Mouse (Mus musculus) C2C12 (cell line): Measurements from ENCODE around the gene Gnai2. TPM values are rescaled to one million over a fixed set of nuclear protein-coding genes. Genes with fewer than 3 reads are reported as not detected.

Source experiments
- H3K27me3 ChIP-seq: one replicate; pipeline ENCODE4 v1.6.1; 2011; ENCODE audit not compliant: control insufficient read depth, insufficient read depth, insufficient read length
- H3K36me3 ChIP-seq: one replicate; pipeline ENCODE4 v1.6.1; 2011; ENCODE audit not compliant: control insufficient read depth, insufficient read depth
- H3K4me3 ChIP-seq: one replicate; pipeline ENCODE4 v1.5.1; 2011; ENCODE audit warnings: mild to moderate bottlenecking, control low read depth; ENCODE audit not compliant: poor library complexity, insufficient read depth, severe bottlenecking
- H3K79me2 ChIP-seq: one replicate; pipeline ENCODE4 v1.6.1; 2011; ENCODE audit not compliant: control insufficient read depth, insufficient read depth
- H3K79me3 ChIP-seq: one replicate; pipeline ENCODE4 v1.6.1; 2011; ENCODE audit warnings: low read depth, control low read depth
- H3ac ChIP-seq: one replicate; pipeline ENCODE3; 2011; ENCODE audit warnings: low read depth; ENCODE audit not compliant: control insufficient read depth, insufficient read length
- CEBPB ChIP-seq: IDR thresholded peaks from one replicate; pipeline ENCODE4 v1.6.1; 2011; ENCODE audit warnings: low read depth, mild to moderate bottlenecking, control low read depth, moderate library complexity
- CTCF ChIP-seq: IDR thresholded peaks from one replicate; pipeline ENCODE4 v1.5.1; 2011; ENCODE audit not compliant: control insufficient read depth, insufficient read depth, insufficient read length
- FOSL1 ChIP-seq: IDR thresholded peaks from one replicate; pipeline ENCODE4 v1.8.0; 2011; ENCODE audit warnings: mild to moderate bottlenecking, low read length; ENCODE audit not compliant: poor library complexity, insufficient read depth, severe bottlenecking
- MAX ChIP-seq: IDR thresholded peaks from one replicate; pipeline ENCODE4 v1.6.1; 2011; ENCODE audit warnings: mild to moderate bottlenecking, control low read depth
- MYOD1 ChIP-seq: IDR thresholded peaks from one replicate; pipeline ENCODE4 v1.6.1; 2011; ENCODE audit warnings: low read depth; ENCODE audit not compliant: control insufficient read depth, insufficient read length
- MYOG ChIP-seq: IDR thresholded peaks from one replicate; pipeline ENCODE4 v1.6.1; 2011; ENCODE audit not compliant: control insufficient read depth, insufficient read length; ENCODE audit errors: extremely low read depth
- USF1 ChIP-seq: IDR thresholded peaks from one replicate; pipeline ENCODE4 v1.6.1; 2011; ENCODE audit warnings: low read depth, mild to moderate bottlenecking, control low read depth, moderate library complexity
- polyA plus RNA-seq: library from polyadenylated mRNA; unstranded; fragments of >200 nt; fragmentation: generic; extraction: Trizol; gene quantifications from one replicate; pipeline ENCODE4 v1.2.1, GENCODE M21; 2012; ENCODE audit warnings: missing spikeins

The Gnai2 gene
- polyA plus RNA-seq, 1 experiment, result 449 TPM

DNA sequence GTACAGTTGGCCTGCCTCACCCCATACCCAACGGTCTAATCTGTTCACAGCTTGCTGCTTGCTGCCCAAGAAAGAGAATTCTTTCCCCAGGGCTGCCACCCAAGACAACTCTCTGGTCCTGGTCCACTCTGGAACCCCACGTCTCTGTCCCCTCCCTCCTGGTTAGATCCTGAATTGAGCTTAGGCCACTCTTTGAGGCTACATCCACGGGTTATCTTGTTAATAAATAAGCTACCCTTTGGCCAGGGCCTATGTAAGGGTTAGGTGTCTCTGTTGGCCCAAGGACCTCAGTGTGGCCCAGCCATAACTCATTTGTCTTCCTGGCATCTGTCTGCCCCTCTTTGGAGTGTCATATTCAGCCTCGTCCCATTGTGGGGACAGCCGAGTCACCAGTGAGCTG is 36.8 kb downstream of the Gnai2 start:
- Histone ChIP-seq H3K27me3 (no peaks in the 10 kb centered on the region), H3K4me3 (no peak overlapping the region), H3K36me3 (peaks cover 2% of the 10 kb centered on the region), H3ac (no peak overlapping the region), H3K79me3 (no peaks in the 10 kb centered on the region), H3K79me2 (no peaks in the 10 kb centered on the region)
- TF ChIP-seq MYOD1 (no peak), CEBPB (no peak), USF1 (no peak), CTCF (no peak), MAX (no peak), FOSL1 (no peak), MYOG (no peak)

DNA sequence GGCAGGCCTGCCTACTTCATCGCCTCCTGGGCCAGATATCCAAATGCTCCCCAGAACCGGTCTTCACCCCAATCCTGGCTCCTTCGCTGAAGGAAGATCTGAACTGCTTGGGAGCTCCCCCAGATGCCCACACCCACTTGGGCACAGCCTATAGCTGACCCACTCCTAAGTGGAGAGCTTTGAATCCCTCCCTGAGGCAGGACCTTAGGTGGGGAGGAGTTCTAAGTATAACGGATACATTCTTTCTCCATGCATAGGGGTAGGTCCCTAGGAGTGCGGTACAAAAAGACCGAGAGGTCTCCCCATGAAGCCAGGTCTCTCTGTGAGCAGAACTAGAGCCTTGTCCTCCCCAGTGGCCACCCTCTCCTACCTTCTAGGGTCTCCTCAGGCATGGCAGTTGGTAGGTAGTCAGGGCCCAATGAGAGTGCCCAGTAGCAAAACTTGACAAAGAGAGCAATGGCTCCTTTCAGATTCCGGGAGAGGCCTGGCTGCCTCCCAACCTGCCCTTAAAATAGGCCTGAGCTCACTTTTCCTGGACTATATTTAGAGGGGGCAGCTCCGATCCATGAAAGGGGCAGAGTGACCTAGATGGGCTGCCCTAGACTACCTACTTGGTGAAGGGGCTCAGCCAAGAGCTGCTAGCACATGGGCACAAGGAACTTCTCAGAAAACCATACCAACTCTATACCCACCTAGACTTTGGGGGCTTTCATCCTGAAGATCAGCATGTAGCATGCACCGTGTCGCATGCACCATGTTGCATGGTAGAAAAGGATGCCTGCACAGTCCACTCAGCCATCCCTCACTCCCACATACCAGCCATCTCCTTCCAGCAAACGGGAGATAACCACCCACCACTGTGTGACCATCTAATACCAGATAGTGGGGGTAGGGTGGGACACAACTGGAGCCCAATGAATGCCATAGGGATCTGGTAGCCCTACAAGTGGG is 38.3 kb downstream of the Gnai2 start:
- peaks cover 11% of the 10 kb centered on the region for H3K36me3 ChIP-seq
- no peaks in the 10 kb centered on the region for H3K79me3 ChIP-seq
- no peaks in the 10 kb centered on the region for H3K79me2 ChIP-seq
- TF ChIP-seq MYOG, result no peak
- no peak for TF ChIP-seq CTCF
- no peak for TF ChIP-seq CEBPB
- no peak for TF ChIP-seq MAX
- no peak for TF ChIP-seq MYOD1
- TF ChIP-seq FOSL1, result no peak
- H3ac ChIP-seq, result no peak overlapping the region
- no peak overlapping the region for H3K4me3 ChIP-seq
- no peaks in the 10 kb centered on the region for H3K27me3 ChIP-seq

DNA sequence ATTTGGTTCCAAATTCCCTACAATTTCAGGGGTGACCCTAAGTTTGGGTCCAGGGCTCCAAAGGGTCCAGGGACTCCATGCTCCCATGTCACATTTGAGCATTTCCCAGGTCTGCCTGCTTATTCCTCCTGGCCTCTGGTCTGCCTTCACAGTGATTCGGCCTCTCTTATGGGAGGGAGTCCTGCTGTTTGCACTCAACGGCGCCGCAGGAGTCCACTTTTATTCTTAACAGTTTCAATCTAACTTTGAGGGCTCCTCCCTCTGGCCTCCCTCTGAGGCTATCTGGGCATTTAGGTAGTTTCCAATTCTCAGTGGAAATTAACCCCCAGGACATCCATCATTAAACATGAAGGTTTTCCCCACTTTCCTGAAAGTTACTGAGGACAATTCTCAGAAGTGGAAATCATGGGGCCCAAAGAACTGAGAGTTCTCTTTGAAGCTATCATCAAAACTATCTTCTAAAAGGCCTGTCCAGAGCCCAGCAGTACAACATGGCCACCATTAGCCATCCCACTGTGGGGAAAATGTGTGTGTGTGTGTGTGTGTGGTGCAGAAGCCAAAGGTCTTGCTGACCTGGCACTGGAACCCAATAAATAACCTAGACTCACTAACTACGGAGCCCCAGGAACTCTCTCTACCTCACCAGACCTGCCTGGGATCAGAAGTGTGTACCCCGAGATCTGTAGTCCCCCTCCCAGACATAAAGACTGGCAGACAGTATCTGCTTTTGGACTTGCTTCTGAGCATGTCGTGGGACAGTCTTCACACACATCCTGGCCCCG is 40.7 kb downstream of the Gnai2 start:
- H3K27me3 ChIP-seq, result no peaks in the 10 kb centered on the region
- peaks cover 16% of the 10 kb centered on the region for H3K79me2 ChIP-seq
- TF ChIP-seq CTCF (no peak), MAX (no peak), MYOG (no peak), USF1 (no peak), MYOD1 (no peak), FOSL1 (no peak), CEBPB (no peak)
- peaks cover 30% of the 10 kb centered on the region for H3K36me3 ChIP-seq
- H3ac ChIP-seq, result no peak overlapping the region
- H3K4me3 ChIP-seq, result no peak overlapping the region
- peaks cover 8% of the 10 kb centered on the region for H3K79me3 ChIP-seq

DNA sequence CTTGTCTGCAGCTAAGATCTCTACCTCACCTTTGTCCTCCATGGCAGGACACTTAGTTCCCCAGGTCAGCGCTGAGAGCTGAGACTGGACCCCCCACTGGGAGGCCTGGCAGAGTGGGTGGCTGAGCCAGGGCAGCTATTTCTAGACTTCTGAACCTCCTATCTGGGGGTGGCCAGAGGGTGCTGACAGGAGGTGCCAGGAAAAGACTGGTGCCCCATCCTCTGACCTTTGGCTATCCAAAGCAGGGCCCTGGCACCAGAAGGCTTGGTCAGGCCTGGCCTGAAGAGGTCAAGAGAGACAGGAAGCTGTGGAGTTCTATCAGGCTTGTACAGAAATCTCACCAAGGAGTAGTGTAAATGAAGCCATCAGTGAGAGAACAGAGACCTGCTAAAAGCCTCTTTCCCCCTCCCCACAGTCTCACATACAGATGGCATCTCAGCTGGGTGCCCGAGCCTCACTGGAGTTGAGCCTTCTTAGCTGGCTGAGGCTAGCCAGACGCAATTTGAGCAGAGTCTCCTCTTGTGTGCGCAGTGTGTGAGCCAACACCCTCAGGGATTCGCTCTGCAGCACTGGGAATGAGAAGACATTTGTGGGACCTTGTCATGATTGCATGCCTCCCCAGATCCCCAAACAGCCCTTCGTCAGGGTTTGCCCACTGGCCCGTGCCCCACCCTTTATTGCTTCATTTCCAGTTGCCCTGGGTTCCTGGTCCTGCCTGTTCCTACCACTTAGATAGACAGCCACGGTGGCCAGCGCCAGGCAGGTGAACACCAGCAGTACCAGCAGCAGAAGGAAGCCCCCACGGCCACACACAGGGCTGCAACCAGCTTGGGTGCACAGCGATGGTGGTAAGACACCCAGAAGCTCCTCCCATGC is 41.8 kb downstream of the Gnai2 start:
- H3K36me3 ChIP-seq, result peaks cover 34% of the 10 kb centered on the region

DNA sequence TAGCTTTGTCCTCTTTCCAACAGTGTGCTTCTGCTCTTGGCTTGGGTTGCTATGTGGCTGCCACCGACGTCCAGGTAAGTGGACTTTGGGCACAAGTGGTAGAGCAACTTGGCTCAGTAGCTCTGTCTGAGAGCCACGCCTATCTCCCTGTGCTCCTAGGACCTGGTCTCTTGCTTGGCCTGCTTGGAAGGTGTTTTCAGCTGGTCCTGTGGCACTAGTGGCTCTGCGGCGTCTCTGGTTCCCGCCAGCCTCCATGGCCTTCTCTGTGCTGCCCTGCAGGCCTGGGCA is 44.5 kb downstream of the Gnai2 start:
- H3K79me3 ChIP-seq, result peaks cover 21% of the 10 kb centered on the region
- H3ac ChIP-seq, result no peak overlapping the region
- H3K79me2 ChIP-seq, result peaks cover 35% of the 10 kb centered on the region
- TF ChIP-seq FOSL1 (no peak), CTCF (no peak), CEBPB (no peak), USF1 (no peak), MYOG (no peak), MYOD1 (no peak), MAX (no peak)
- H3K27me3 ChIP-seq, result no peaks in the 10 kb centered on the region
- no peak overlapping the region for H3K4me3 ChIP-seq
- H3K36me3 ChIP-seq, result peaks cover 34% of the 10 kb centered on the region

More for the DNA sequence above, 41.8 kb downstream of the Gnai2 start:
- Histone ChIP-seq H3K4me3 (no peak overlapping the region), H3K79me3 (peaks cover 17% of the 10 kb centered on the region), H3K79me2 (peaks cover 27% of the 10 kb centered on the region), H3ac (no peak overlapping the region), H3K27me3 (no peaks in the 10 kb centered on the region)
- TF ChIP-seq CEBPB (no peak), CTCF (no peak), MAX (no peak), MYOG (no peak), USF1 (no peak), MYOD1 (no peak), FOSL1 (no peak)
